Mouse (Mus musculus) cortical plate, adult 2 months (tissue): ENCODE results near the gene Snx14.

Experiments used
- CTCF ChIP-seq: fragments of 200-500 bp; IDR thresholded peaks from 2 replicates; pipeline ENCODE4 v1.5.1; 2011; ENCODE audit warnings: mild to moderate bottlenecking, control low read depth, low read length; ENCODE audit not compliant: insufficient read depth; ENCODE audit errors: extremely low read depth
- POLR2A ChIP-seq: fragments of 200-500 bp; IDR thresholded peaks from 2 replicates; pipeline ENCODE4 v1.6.1; 2011; ENCODE audit warnings: mild to moderate bottlenecking, low read length, control low read depth; ENCODE audit not compliant: insufficient read depth; ENCODE audit errors: extremely low read depth

DNA sequence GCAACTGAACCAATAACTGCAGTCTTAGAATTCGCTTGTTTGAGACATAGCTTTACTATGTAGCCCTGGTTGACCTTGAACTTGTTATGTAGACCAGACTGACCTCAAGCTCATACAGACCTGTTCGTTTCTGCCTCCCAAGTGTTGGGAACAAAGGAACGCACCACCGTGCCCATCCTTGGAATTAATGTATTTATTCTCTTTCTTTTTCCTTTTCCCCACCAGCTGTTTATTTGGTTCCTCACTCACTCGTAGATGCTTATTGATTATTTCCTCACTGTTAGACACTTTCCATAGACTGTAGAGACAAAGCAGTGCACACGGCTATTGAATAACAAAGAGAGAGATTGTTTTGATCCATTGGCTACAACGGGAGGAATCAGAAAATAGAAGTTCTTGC, 96.5 kb downstream of the Snx14 start:
- TF ChIP-seq POLR2A (no peak), CTCF (no peak)
